Mouse (Mus musculus) MEL (cell line): ENCODE measurements at regions not wholly inside any gene's neighbourhood (a gene's known extent, or its start where the extent isn't known, plus 50 kb on each side); places are given as distances from the start of the nearest gene placed in this dataset.

Source experiments
- DNase-seq: peaks from one replicate; pipeline ENCODE4 v3.0.0; 2011; ENCODE audit warnings: low read depth, low spot score
- H3K27ac ChIP-seq: 2 replicates; pipeline ENCODE4 v1.5.1; 2012; ENCODE audit warnings: low read depth, mild to moderate bottlenecking, control low read depth, low read length, moderate library complexity; ENCODE audit not compliant: control insufficient read depth
- H3K27me3 ChIP-seq, 2 experiments: fragments of 150-350 bp in 1 of 2; sonication (generic) in 1 of 2; 2 replicates each; pipeline ENCODE4 v1.6.1; 2012; ENCODE audit warnings: low read length in 2 of 2, mild to moderate bottlenecking in 2 of 2, improper control_type of control experiment in 1 of 2, moderate library complexity in 1 of 2; ENCODE audit not compliant: insufficient read depth in 2 of 2, control insufficient read depth in 1 of 2
- H3K36me3 ChIP-seq, 2 experiments: 2 replicates each; pipeline ENCODE4 v1.6.1; 2012 to 2014; ENCODE audit warnings: low read length in 2 of 2, improper control_type of control experiment in 1 of 2, inconsistent platforms in 1 of 2, mild to moderate bottlenecking in 1 of 2; ENCODE audit not compliant: insufficient read depth in 2 of 2, control insufficient read depth in 1 of 2
- H3K4me1 ChIP-seq, 2 experiments: fragments of 150-350 bp in 1 of 2; sonication (generic) in 1 of 2; 2 replicates each; pipeline ENCODE4 v1.6.1; 2012; ENCODE audit warnings: low read length in 2 of 2, improper control_type of control experiment in 1 of 2, mild to moderate bottlenecking in 1 of 2; ENCODE audit not compliant: insufficient read depth in 2 of 2, control insufficient read depth in 1 of 2
- H3K4me3 ChIP-seq, 2 experiments: fragments of 150-350 bp in 1 of 2; sonication (generic) in 1 of 2; 2 replicates each; pipeline ENCODE4 v1.5.1; 2012; ENCODE audit warnings: low read depth in 2 of 2, low read length in 2 of 2, mild to moderate bottlenecking in 2 of 2, moderate library complexity in 2 of 2, control low read depth in 1 of 2, improper control_type of control experiment in 1 of 2; ENCODE audit not compliant: control insufficient read depth in 1 of 2, insufficient read depth in 1 of 2
- H3K79me2 ChIP-seq: 2 replicates; pipeline ENCODE4 v1.6.1; 2012; ENCODE audit warnings: mild to moderate bottlenecking, low read length, moderate library complexity; ENCODE audit not compliant: control insufficient read depth, poor library complexity, insufficient read depth
- H3K9ac ChIP-seq: 2 replicates; pipeline ENCODE4 v1.6.1; 2012; ENCODE audit warnings: low read depth, mild to moderate bottlenecking, control low read depth, low read length, moderate library complexity; ENCODE audit not compliant: control insufficient read depth, poor library complexity, severe bottlenecking
- H3K9me3 ChIP-seq: fragments of 150-350 bp; sonication (generic); replicated peaks from 2 replicates; pipeline ENCODE4 v1.6.1; 2012; ENCODE audit warnings: mild to moderate bottlenecking, low read length, improper control_type of control experiment, moderate library complexity; ENCODE audit not compliant: insufficient read depth
- CHD1 ChIP-seq: IDR thresholded peaks from 2 replicates; pipeline ENCODE4 v1.6.1; 2012; ENCODE audit warnings: low read depth, mild to moderate bottlenecking, inconsistent platforms, low read length, improper control_type of control experiment
- E2F4 ChIP-seq: IDR thresholded peaks from 2 replicates; pipeline ENCODE4 v1.6.1; 2011; ENCODE audit warnings: low read depth, low read length, improper control_type of control experiment, borderline replicate concordance
- ELF1 ChIP-seq: IDR thresholded peaks from 2 replicates; pipeline ENCODE4 v1.6.1; 2014; ENCODE audit warnings: low read depth, mild to moderate bottlenecking, inconsistent platforms, low read length, improper control_type of control experiment, moderate library complexity
- GATA1 ChIP-seq: IDR thresholded peaks from 2 replicates; pipeline ENCODE4 v1.6.1; 2011; ENCODE audit warnings: low read depth, low read length, improper control_type of control experiment
- KAT2A ChIP-seq: conservative IDR thresholded peaks from 2 replicates; pipeline ENCODE4 v1.6.1; 2012; ENCODE audit warnings: low read depth, low read length, improper control_type of control experiment, inconsistent platforms
- MAFK ChIP-seq: IDR thresholded peaks from 2 replicates; pipeline ENCODE4 v1.6.1; 2011; ENCODE audit warnings: low read depth, mild to moderate bottlenecking, low read length, improper control_type of control experiment, borderline replicate concordance
- MAZ ChIP-seq: IDR thresholded peaks from 2 replicates; pipeline ENCODE4 v1.6.1; 2012; ENCODE audit warnings: low read depth, mild to moderate bottlenecking, inconsistent platforms, low read length, improper control_type of control experiment
- MEF2A ChIP-seq: IDR thresholded peaks from 2 replicates; pipeline ENCODE4 v1.6.1; 2014; ENCODE audit warnings: low read depth, mild to moderate bottlenecking, inconsistent platforms, low read length, improper control_type of control experiment; ENCODE audit not compliant: poor library complexity, insufficient replicate concordance, severe bottlenecking; ENCODE audit errors: extremely low read depth
- MXI1 ChIP-seq: IDR thresholded peaks from 2 replicates; pipeline ENCODE4 v1.6.1; 2011; ENCODE audit warnings: mild to moderate bottlenecking, low read depth, low read length, improper control_type of control experiment
- NELFE ChIP-seq: IDR thresholded peaks from 2 replicates; pipeline ENCODE4 v1.6.1; 2011; ENCODE audit warnings: low read depth, low read length, improper control_type of control experiment
- POLR2A ChIP-seq, 2 experiments: IDR thresholded peaks; 2 replicates each; pipeline ENCODE4 v1.6.1; 2011 to 2012; ENCODE audit warnings: low read length in 2 of 2, mild to moderate bottlenecking in 2 of 2, control low read depth in 1 of 2, improper control_type of control experiment in 1 of 2, low read depth in 1 of 2, moderate library complexity in 1 of 2; ENCODE audit not compliant: control insufficient read depth in 1 of 2, insufficient read depth in 1 of 2, poor library complexity in 1 of 2
- POLR2AphosphoS2 ChIP-seq: IDR thresholded peaks from 2 replicates; pipeline ENCODE4 v1.6.1; 2011; ENCODE audit warnings: low read length, improper control_type of control experiment
- RCOR1 ChIP-seq: IDR thresholded peaks from 2 replicates; pipeline ENCODE4 v1.6.1; 2012; ENCODE audit warnings: low read depth, mild to moderate bottlenecking, inconsistent platforms, low read length, improper control_type of control experiment
- TAL1 ChIP-seq: IDR thresholded peaks from 2 replicates; pipeline ENCODE4 v1.6.1; 2012; ENCODE audit warnings: mild to moderate bottlenecking, inconsistent platforms, low read length, moderate library complexity, mixed read lengths
- TCF12 ChIP-seq: IDR thresholded peaks from 2 replicates; pipeline ENCODE4 v1.6.1; 2014; ENCODE audit warnings: low read depth, mild to moderate bottlenecking, inconsistent platforms, low read length, improper control_type of control experiment, moderate library complexity
- UBTF ChIP-seq: IDR thresholded peaks from 2 replicates; pipeline ENCODE4 v1.6.1; 2012; ENCODE audit warnings: low read depth, mild to moderate bottlenecking, inconsistent platforms, low read length, improper control_type of control experiment, moderate library complexity, borderline replicate concordance; ENCODE audit not compliant: insufficient read depth

DNA sequence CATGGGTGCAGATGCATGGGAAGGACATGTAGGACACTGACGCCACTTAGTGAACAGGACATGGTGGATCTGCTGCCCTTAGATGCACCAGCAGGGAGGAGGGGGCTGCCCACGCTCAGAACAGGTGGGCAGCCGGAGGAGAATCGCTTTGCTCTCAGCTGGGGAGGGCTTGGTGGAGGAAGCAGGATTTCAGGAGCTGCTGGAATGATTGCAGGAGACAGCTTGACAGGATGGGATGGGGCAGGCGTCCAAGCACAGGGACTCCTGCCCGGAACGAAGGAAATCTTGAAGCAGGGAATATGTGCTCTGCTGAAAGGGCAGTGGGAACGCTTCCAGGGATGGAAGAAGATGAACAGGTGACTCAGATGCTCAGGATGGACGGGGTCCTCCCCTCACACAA is 773.9 kb upstream of the Car8 start:
- no peak overlapping the region for H3K27ac ChIP-seq
- no peaks in the 10 kb centered on the region for H3K9me3 ChIP-seq
- TF ChIP-seq MAFK = no peak
- TF ChIP-seq MEF2A = no peak
- no peak for TF ChIP-seq TCF12
- H3K36me3 ChIP-seq = no peaks in the 10 kb centered on the region
- H3K9ac ChIP-seq = no peak overlapping the region
- no peaks in the 10 kb centered on the region for H3K79me2 ChIP-seq
- no peaks in the 10 kb centered on the region for H3K4me1 ChIP-seq
- no peak overlapping the region for H3K4me3 ChIP-seq
- DNase-seq = no peak
- no peaks in the 10 kb centered on the region; a peak in 1 of 4 replicates for H3K27me3 ChIP-seq

DNA sequence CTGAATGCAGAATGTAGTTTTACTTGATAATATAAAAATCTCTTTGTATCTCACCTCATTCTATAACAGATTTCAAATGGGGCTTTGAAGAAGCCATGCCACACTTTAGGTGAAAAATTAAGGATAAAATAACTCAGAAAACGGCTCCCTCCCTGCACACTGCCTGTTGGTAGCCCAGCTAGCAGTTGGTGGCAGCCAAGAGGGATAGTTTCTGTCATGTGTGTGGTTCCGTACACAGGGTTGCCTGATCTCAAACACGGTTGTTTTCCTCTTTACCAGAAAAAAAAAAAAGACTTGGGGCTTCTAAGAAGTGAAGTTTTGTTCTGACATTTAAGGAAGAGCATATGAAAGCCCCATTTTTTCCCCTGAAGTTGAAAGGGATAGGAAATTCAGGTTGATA is 773.1 kb upstream of the Car8 start:
- H3K36me3 ChIP-seq = no peaks in the 10 kb centered on the region
- TF ChIP-seq CHD1 = no peak
- TF ChIP-seq UBTF = no peak
- TF ChIP-seq POLR2AphosphoS2 = no peak
- TF ChIP-seq GATA1 = no peak
- TF ChIP-seq KAT2A = no peak
- TF ChIP-seq, all 39 proteins: peak for 0
- no peaks in the 10 kb centered on the region; a peak in 1 of 4 replicates for H3K27me3 ChIP-seq
- H3K9me3 ChIP-seq = no peaks in the 10 kb centered on the region
- H3K4me3 ChIP-seq = no peak overlapping the region
- DNase-seq = no peak
- no peak overlapping the region for H3K9ac ChIP-seq
- H3K4me1 ChIP-seq = no peaks in the 10 kb centered on the region
- no peaks in the 10 kb centered on the region for H3K79me2 ChIP-seq
- H3K27ac ChIP-seq = no peak overlapping the region

DNA sequence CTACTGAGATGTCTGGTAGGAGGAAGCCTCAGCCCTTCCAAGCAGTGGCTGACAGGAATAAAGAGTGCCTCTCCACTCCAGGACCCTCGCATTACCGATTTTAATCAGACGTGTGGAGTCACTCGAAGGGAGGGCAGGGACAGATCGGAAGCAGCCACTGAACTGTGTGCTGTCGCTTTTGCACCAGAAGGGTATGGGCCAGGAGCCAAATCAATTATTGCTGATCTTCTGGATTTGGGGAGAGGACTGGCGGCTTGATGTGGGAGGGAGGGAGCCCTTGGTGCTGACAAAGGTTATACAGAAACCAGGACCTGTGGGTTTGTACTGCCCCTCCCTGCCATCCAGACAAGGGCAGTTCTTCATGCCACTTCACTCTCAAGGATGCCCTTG is 772.3 kb upstream of the Car8 start:
- H3K9me3 ChIP-seq = no peaks in the 10 kb centered on the region

More for the DNA sequence above, 772.3 kb upstream of the Car8 start:
- no peaks in the 10 kb centered on the region for H3K36me3 ChIP-seq
- no peak for DNase-seq
- no peak overlapping the region for H3K4me3 ChIP-seq
- H3K79me2 ChIP-seq = no peaks in the 10 kb centered on the region
- no peaks in the 10 kb centered on the region for H3K4me1 ChIP-seq
- H3K27ac ChIP-seq = no peak overlapping the region
- no peaks in the 10 kb centered on the region; a peak in 1 of 4 replicates for H3K27me3 ChIP-seq
- no peak overlapping the region for H3K9ac ChIP-seq
- TF ChIP-seq POLR2A (IDR thresholded peaks at IDR 0.05; ENCODE audit: control insufficient read depth in 1 of 2, insufficient read depth in 1 of 2, low read depth in 1 of 2, low read length in 2 of 2, poor library complexity in 1 of 2) (no peak), ELF1 (no peak), NELFE (no peak), MXI1 (no peak), TAL1 (no peak), E2F4 (no peak), MAZ (no peak), KAT2A (no peak), RCOR1 (no peak)
